Mouse (Mus musculus) thymus, adult 2 months (tissue): ENCODE data around the gene Dnttip1.

Experiments used
- CTCF ChIP-seq: fragments of 200-500 bp; IDR thresholded peaks from 2 replicates; pipeline ENCODE4 v1.5.1; 2012; ENCODE audit warnings: mild to moderate bottlenecking, control low read depth, low read length, moderate library complexity, borderline replicate concordance; ENCODE audit not compliant: control insufficient read depth, poor library complexity, insufficient read depth; ENCODE audit errors: extremely low read depth
- POLR2A ChIP-seq: fragments of 200-500 bp; IDR thresholded peaks from 2 replicates; pipeline ENCODE4 v1.6.1; 2012; ENCODE audit warnings: mild to moderate bottlenecking, low read length, control low read depth, moderate library complexity; ENCODE audit not compliant: control insufficient read depth, poor library complexity, insufficient read depth; ENCODE audit errors: extremely low read depth

DNA sequence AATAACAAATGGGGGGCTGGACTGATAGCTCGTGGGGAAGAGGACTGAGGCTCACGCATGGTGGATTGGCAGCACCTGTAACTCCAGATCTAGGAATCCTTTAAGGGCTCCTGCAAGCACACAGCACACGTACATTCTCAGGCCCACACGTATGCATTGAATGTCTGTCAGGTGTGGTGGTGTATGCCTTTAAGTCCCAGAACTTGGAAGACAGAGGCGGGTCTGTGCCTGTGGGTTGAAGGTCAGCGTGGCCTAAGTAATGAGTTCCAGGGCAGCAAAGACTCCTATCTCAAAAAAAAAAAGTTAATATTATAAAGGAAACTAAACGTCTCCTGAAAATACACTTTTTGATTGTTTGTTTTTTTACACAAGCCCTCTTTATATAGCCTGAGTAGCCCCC is 60.8 kb downstream of the Dnttip1 start:
- TF ChIP-seq CTCF = no peak
- no peak for TF ChIP-seq POLR2A
